In the genomic region with DNA sequence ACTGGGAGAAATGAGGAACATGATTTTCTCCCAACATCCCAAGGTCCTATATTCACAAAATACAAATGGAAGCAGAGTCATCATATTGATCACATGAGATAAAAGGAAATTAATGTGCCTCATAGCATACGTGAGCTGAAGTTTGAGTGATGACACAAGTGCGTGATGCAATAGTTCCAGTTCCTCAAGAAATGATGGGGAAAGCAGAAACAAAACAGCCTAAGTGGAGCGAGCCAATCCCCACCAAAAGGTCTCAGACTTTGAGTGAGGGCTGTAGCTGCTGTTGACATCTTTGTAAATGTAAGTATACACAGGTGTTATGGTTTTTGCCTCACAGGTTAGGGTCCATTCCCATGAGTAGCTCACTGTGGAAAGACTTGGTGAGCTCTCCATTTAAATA, we compare ENCODE assay signal across 14 mouse cellular contexts.
"Had no signal": no experiment of that assay in that cellular context is flagged by ENCODE, and none has a peak within 500 bp of the region (broad histone marks: within the 10 kb centered on the region; RNA-seq: fewer than 3 reads in every experiment).

No protein-coding gene starts in this region.

- H3K36me3 ChIP-seq: midbrain, embryonic 13.5 days; midbrain, embryonic 15.5 days; neural tube, embryonic 12.5 days; stomach, embryonic 15.5 days had no signal

- H3K4me1 ChIP-seq: midbrain, embryonic 13.5 days; midbrain, embryonic 15.5 days; neural tube, embryonic 12.5 days; stomach, embryonic 15.5 days had no signal

- ATAC-seq: midbrain, embryonic 13.5 days; midbrain, embryonic 15.5 days had no signal

- DNase-seq: lung, adult 18-20 months; lung, embryonic 14.5 days; lung, postnatal 10 days; lung, postnatal 4 days; right cerebral cortex, postnatal 14 days; thymus, adult 2 months; thymus, postnatal 25 days; thymus, postnatal 4 days had no signal

- H3K4me2 ChIP-seq: lung, embryonic 14.5 days; midbrain, embryonic 11.5 days; midbrain, embryonic 13.5 days; midbrain, embryonic 15.5 days; neural tube, embryonic 12.5 days; stomach, embryonic 15.5 days had no signal

- H3K9ac ChIP-seq: lung, embryonic 14.5 days; midbrain, embryonic 13.5 days; midbrain, embryonic 15.5 days; neural tube, embryonic 12.5 days; stomach, embryonic 15.5 days had no signal

- H3K27me3 ChIP-seq: midbrain, embryonic 13.5 days; midbrain, embryonic 15.5 days; neural tube, embryonic 12.5 days; stomach, embryonic 15.5 days had no signal

- H3K9me3 ChIP-seq: midbrain, embryonic 13.5 days; midbrain, embryonic 15.5 days; neural tube, embryonic 12.5 days; stomach, embryonic 15.5 days had no signal

- H3K27ac ChIP-seq: midbrain, embryonic 13.5 days; midbrain, embryonic 15.5 days; neural tube, embryonic 12.5 days; stomach, embryonic 15.5 days; stomach, postnatal 0 days had no signal

- H3K4me3 ChIP-seq: midbrain, embryonic 13.5 days; midbrain, embryonic 15.5 days; neural tube, embryonic 12.5 days; stomach, embryonic 15.5 days had no signal
